Mouse (Mus musculus) ES-Bruce4 (cell line): ENCODE results near the gene Zfp985.
A peak's percentile ranks its signal among the peaks of the same experiment; 100 is the strongest.

Experiments
- CTCF ChIP-seq: IDR thresholded peaks from one replicate; pipeline ENCODE4 v1.8.1; 2011; ENCODE audit warnings: low read depth, low read length
- EP300 ChIP-seq: IDR thresholded peaks from 2 replicates; pipeline ENCODE4 v1.6.1; 2011; ENCODE audit warnings: low read depth, low read length; ENCODE audit not compliant: insufficient read depth
- POLR2A ChIP-seq: IDR thresholded peaks from one replicate; pipeline ENCODE4 v1.8.1; 2011; ENCODE audit warnings: low read length; ENCODE audit not compliant: insufficient read depth

- TF ChIP-seq EP300: no peak
- TF ChIP-seq POLR2A: no peak
- peak; percentile 4 for TF ChIP-seq CTCF
These were observed 22.7 kb upstream of the Zfp985 start for GRCm38 (mm10) chr4:147530366-147530765.
